Mouse (Mus musculus): ENCODE measurements at regions not wholly inside any gene's neighbourhood (a gene's known extent, or its start where the extent isn't known, plus 50 kb on each side); places are given as distances from the start of the nearest gene placed in this dataset.
"Not testable (repeated sequence)": the region's sequence is repeated elsewhere in the genome, so short reads cannot be mapped to it uniquely, and the experiment has no call there.

DNA sequence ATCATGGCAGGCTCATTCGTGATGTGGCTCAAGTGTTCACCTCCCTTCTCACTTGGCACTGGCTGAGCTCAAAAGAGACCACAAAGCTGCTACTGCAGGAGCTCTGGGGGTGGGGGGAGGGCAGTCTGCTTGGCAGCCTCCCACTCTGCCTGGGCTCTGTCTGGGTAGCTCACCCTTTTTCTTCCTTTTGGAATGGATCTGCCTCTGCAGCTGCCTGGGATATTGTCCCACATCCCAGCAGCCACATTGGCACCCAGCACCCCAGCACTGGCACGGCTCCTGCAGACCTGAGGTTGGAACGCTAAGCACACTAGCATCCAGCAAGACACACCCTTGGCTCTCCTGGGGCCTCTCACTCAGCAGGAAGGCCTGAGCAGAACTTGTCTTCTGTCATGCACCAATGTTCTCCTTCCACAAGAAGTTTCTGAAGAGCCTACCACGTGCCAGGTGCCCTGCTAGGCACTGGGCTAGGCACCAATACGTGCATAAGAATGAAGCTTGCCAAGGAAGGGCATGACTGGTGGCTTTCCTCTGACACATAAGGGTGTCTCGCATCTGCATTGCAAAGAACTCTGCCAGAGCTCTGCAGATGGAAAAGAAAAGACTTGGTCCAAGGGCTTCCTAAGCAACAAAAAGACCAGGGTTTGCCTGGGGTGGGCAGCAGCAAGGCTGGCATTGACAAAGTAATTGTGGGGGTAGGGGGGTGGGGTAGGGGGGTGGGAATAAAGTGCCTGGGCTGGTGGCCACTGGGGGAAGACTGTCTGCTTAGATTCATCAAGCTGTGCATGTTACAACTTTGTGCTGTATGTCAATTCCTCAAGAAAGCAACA is 112.1 kb upstream of the Sipa1l1 start:
- in situ Hi-C loops (cut with MboI; ENCODE audit: unreplicated experiment in 2 of 2) = not testable (repeated sequence)

DNA sequence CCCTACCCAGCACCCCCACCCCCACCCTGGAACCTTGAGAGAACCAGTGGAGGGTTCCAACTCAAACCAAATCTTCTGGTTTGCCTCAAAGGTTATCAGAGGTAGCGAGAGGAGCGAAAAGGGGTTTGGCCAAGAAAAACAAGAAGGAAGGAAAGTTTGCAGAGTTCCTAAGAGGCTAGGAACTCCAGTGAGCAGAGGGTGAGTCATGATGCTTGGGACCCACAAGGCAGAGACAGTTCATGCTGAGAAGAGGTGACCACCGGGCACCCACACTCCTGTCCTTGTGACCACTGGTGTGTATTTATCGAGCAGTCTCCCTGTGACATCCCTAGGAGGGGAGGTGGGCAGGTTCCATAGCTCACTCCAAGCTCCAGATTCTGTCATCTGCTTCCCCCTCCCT is 104.1 kb upstream of the Sipa1l1 start:
- in situ Hi-C loops (cut with MboI; ENCODE audit: unreplicated experiment in 2 of 2) = no loop called here

DNA sequence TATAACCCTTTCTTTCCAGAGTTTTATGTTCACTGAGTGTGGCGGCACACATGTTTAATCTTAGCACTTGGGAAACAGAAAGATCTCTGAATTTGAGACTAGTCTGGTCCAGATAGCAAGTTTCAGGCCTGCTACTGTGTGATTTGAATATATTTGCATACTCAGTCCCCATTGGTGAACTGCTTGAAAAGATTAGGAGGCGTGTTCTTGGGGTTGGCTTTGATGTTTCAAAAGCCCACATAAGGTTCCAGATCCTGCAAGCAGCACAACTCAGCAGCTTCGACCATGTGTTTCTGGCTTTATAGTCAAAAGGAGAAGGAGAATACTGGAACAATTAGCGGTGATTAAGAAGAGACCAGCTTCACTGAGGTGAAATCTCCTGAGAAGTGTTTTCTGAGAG is 102.3 kb upstream of the Sipa1l1 start:
- in situ Hi-C loops (cut with MboI; ENCODE audit: unreplicated experiment in 2 of 2) = no loop called here

DNA sequence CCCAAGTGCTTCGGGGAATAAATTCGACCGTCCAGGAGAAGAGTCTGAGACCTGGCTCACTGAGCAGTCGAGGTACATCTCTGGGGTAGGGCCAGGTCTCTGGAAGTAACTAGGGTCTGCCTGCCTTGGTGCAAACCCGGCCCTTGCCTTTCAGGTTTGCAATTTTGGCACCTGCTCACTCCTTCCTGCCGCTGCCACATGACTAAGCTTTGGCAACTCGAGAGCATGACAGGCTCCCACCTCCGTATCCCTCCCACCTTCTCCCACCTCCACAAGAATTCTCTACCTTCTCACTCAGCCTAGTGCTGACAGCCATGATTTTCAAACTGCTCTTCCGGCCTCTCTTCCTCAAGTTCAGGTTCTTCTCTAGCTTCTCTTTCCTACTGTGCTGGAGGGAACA is 99.5 kb upstream of the Sipa1l1 start:
- in situ Hi-C loops (cut with MboI; ENCODE audit: unreplicated experiment in 2 of 2) = no loop called here

DNA sequence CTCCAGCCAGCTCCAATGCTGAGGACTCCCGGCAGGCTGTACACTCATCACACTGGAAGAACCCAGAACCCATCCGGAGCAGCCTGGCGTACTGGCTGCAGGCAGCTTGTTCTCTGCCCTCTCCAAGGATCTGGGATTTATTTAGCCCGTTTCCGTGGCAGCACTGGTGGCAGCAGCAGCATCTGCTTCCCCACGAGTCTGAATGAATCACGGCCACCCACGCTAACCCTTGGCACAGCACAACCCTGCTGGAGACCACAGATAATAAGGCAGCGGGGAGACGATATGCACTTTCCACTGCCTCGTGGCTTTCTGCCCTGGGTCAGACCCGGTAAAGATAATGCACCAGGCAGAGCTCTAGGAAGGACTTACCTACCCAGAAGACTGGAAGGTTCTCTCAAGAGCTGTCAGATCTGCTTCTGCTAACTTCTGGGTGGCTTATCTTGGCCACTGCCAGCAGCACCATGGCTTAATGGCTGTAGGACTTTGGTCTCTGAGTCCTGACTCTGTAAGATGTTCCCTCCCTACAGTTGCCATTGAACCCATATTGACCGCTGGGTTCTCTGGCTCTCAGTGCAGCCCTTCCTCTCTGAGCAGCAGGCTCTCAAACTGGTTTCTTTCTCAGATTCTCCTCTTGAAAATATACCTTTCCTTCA is 96.2 kb upstream of the Sipa1l1 start:
- in situ Hi-C loops (cut with MboI; ENCODE audit: unreplicated experiment in 2 of 2) = no loop called here

DNA sequence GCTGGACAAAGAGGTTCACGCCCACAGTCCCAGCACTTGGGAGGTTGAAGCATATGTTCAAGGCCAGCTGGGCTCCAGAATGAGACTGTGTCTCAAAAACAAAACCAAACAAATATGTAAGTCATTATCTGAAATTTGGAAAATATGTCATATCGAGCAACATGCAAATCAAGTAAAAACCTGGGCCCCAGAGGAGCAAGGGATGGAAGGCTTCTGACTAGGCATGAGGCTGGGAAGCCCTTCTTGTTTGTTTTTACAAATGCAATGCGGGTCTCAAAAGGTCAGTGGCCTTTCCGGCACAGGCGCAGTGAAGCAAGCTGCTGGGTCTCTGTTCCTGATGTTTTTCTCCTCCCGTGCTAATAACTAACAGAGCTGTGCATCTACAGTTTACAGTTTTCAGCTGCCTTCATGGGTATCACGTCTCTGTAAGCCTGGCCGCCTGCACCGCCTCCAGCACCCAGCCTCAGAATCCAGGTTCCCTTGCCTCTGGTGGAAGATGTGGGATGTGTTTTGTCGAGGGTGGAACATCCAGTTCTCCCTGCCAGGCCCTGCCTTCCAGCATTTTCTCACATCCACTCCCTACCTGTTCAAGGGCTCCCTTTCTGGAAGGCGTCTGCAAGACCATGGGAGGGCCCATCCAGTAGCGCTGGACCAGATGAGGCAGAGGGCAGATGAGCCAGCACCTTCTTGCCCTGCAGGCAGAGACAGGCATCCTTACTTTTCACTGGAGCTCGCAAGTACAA is 93.5 kb upstream of the Sipa1l1 start:
- in situ Hi-C loops (cut with MboI; ENCODE audit: unreplicated experiment in 2 of 2) = loop anchor here (25.0 kb wide), 4 partner anchors 88 to 937 kb away; no protein-coding TSS in a partner anchor

DNA sequence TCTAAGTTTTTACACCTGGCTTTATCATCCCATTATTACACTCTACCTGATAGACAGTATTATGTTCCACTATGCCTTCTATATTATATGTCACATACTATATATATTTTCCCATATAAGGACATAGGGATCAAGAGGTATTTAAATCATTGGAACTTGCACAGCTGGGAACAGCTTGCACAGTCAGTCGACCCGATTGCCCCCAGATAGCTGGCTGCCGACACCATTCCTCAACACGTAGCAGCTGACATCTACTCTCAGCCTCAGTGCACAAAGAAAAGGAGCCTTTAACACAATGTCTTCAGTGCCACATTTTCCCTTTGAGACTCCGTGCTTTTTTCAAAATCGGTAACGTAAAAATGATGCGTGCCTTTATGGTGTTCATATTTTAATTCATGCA is 92.4 kb upstream of the Sipa1l1 start:
- in situ Hi-C loops (cut with MboI; ENCODE audit: unreplicated experiment in 2 of 2) = loop anchor here (25.0 kb wide), 4 partner anchors 89 to 936 kb away; no protein-coding TSS in a partner anchor

DNA sequence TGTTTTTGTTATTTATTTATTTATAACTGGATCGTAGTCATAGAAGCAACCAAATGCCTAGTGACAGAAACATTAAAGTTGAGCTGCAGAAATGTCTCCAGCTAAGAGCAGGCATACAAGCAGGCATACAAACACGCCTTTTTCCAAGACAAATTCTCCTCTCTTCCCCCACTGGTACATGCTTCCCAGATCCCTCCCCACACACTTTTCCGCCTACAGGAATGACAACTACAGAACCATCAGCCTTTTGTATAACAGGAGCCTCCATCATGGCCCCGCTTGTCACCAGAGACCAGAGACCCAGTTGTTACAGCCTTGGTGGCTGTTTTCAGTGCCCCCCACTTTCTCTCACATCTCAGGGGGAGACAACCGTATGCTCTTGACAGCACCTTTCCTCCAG is 91.2 kb upstream of the Sipa1l1 start:
- in situ Hi-C loops (cut with MboI; ENCODE audit: unreplicated experiment in 2 of 2) = loop anchor here (25.0 kb wide), 4 partner anchors 91 to 934 kb away; no protein-coding TSS in a partner anchor

DNA sequence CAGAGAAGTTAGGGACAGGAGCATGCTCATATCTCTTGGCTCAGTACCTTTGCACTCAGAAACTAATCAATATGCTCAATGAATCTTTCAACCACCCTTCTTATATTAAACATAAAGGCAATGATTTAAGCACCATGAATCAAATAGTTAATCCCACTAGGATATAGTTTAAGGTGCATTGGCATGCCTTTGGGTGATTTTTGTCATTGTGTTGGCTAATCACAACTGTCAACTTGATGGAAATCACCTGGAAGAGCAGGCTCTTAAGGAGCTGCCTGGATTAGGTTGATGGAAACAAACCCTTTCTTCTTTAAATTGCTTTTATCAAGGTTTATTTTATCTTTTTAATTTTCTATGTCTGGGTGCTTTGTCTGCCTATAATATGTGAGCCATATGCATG is 90.4 kb upstream of the Sipa1l1 start:
- in situ Hi-C loops (cut with MboI; ENCODE audit: unreplicated experiment in 2 of 2) = loop anchor here (25.0 kb wide), 4 partner anchors 91 to 934 kb away; no protein-coding TSS in a partner anchor

DNA sequence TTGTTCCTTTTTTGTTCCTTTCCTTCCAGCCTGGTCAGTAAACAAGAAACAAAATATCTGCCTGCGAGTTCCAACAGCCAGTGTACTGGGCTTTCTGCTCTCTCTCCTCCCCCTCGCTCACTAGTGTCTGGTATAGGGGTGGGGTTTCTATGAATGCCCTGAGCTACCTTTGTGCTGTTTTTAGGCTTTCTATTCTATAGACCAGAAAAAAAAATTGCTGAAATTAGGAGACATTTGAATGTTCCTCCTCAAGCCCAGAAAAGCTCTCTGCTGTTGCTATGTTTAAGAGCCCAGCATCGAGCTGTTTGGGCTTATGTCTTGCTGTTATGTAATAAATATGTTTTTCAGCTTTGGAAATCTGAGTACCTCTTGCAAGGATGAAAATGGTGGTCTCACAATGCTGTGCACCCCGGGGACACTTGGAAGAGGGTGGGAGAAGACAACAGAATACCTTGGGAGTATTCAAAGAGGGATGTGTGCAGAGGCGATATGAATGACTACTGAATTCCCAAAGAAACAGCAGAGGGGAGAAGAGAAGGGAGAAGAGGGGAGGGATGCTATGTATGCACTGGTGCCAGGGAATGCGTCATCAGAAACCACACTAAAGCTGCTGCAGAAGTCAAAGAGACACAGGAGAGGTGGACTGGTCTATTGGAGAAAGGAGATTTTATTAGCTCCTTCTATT is 88.8 kb upstream of the Sipa1l1 start:
- in situ Hi-C loops (cut with MboI; ENCODE audit: unreplicated experiment in 2 of 2) = loop anchor here (25.0 kb wide), 4 partner anchors 93 to 932 kb away; no protein-coding TSS in a partner anchor

DNA sequence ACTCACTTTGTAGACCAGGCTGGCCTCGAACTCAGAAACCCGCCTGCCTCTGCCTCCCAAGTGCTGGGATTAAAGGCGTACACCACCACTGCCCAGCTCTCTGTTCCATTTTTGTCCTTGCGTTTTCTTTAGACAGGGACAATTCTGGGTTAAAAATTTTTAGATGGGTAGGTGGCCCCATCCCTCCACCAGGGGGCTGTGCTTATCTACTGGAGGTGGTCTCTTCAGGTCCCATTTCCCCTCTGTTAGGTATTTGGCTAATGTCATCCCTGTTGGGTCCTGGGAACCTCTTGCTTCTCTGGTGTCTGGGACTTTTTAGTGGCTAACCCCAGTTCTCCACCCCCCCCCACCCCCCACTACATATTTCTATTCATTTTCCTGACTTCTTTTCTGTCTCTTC is 86.5 kb upstream of the Sipa1l1 start:
- in situ Hi-C loops (cut with MboI; ENCODE audit: unreplicated experiment in 2 of 2) = loop anchor here (25.0 kb wide), 4 partner anchors 95 to 930 kb away; no protein-coding TSS in a partner anchor

DNA sequence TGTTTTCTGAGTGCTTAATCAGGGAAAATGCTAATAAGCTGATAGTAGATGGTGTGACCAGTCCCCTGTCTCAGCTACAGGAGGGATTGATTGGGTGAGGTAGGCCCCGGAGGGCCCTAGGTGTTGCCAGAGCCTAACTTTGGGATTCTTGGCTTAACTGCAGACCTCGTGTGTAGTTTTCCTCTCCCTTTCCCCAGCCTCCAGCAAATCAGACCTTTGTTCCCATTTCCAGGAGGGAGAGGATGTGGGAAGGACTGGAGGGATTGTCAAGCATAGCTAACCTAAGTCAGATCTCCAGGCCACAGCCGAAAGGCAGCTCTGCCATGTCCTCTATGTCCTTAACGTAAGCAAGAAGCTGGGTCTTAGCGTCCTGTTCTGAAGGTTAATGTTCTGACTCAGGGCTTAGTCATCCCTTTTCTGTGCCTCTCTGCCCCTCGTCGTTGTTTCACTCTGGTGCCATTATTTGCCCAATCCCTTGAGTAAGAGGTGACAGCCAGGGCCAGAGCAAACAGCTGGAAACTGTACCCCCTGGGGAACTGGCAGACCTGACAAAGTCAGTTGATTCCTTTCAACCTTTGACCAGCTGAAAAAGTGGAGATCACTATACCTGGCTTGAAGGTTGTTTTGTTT is 83.2 kb upstream of the Sipa1l1 start:
- in situ Hi-C loops (cut with MboI; ENCODE audit: unreplicated experiment in 2 of 2) = loop anchor here (25.0 kb wide), 4 partner anchors 99 to 926 kb away; no protein-coding TSS in a partner anchor

DNA sequence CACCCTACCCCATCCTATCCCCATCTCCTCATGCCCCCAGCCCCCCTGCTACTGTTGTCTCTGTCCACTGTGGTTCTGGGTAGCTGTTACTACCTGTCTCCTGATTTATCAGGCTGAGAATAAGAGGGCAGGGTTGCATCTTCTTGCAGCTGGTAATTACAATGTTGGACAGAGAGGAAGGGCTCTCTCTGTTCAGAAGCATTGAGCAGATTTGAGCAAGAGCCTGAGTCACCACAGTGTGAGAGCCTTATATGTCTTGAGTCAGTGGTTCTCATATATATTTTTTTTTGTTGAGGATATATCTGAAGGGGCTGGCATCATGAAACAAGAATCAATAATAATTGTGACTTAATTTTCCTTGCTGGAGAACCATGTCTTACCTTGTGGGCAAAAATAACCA is 82.7 kb upstream of the Sipa1l1 start:
- in situ Hi-C loops (cut with MboI; ENCODE audit: unreplicated experiment in 2 of 2) = loop anchor here (25.0 kb wide), 4 partner anchors 99 to 926 kb away; no protein-coding TSS in a partner anchor

DNA sequence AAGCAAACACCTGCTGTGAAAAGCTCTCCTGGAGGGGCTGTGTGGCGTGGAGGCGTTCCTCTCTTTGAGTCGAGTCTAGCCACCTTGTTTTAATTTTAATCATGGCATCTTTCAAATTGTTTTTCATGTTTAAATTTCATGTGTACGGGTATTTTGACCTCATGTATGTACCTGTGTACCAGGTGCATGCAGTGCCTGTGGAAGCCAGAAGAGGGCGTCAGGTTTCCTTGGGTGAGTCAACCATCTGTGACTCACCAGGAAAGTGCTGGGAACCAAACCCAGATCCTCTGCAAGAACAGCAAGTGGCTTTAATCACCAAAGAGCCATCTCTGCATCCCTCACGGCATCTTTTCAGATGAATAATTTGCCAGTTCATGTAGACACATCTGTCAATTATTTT is 79.8 kb upstream of the Sipa1l1 start:
- in situ Hi-C loops (cut with MboI; ENCODE audit: unreplicated experiment in 2 of 2) = loop anchor here (25.0 kb wide), 4 partner anchors 102 to 923 kb away; no protein-coding TSS in a partner anchor

DNA sequence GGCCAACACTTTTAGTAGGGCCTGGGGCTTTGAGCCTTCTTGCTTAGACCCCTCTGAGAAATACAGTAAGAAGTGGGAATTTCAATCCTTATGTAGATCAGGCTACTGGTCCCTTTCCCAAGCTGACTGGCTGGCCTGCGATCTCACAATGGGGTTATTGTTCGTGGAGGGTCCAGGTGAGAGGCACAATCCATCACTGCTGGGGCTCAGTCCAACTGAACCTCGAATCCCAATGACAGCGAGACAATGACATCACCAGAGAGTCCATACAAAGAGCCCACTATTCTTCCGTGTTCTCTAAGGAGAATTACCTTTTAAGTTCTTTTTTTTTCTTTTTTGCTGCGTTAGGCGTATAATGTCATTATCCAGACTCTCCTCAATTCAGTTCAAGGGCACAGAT is 75.8 kb upstream of the Sipa1l1 start:
- in situ Hi-C loops (cut with MboI; ENCODE audit: unreplicated experiment in 2 of 2) = loop anchor here (25.0 kb wide), 4 partner anchors 106 to 919 kb away; no protein-coding TSS in a partner anchor

DNA sequence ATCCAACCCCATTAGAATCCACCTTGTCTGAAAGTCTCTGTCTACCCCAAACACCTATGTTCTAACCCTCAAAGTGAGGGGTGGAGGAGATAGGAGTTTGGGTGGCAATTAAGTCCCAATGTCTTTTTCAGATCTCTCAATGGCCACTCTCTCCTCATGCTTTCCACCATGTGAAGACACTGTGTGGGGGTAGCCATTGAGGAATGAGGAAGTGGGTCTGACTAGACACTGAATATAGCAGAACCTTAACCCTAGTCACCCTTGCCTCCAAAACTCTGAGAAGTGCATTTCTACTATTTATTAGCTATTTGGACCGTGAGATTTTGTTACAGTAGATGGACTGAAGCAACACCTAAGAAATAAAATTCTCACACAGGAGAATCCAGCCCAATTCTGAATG is 73.7 kb upstream of the Sipa1l1 start:
- in situ Hi-C loops (cut with MboI; ENCODE audit: unreplicated experiment in 2 of 2) = loop anchor here (25.0 kb wide), 4 partner anchors 108 to 917 kb away; no protein-coding TSS in a partner anchor

DNA sequence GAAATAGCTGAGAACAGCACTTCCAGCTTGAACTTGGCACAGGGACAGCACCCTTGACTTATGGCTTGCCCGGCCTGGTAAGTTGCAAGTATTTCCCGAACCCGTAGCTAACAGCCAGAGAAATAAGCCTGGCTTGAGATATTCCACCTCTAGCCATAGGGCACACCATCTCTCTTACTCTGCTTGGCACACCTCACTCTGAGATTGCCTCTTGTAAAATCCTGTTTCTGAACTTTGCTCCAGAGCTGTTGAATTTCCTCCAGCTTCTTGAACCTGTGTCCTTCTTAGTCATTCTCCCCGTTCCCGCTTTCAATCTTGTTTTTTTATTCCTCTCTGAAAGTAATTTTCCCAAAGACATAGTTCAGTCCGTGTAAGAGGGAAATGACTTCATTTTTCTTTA is 72.0 kb upstream of the Sipa1l1 start:
- in situ Hi-C loops (cut with MboI; ENCODE audit: unreplicated experiment in 2 of 2) = loop anchor here (25.0 kb wide), 4 partner anchors 110 to 915 kb away; no protein-coding TSS in a partner anchor

DNA sequence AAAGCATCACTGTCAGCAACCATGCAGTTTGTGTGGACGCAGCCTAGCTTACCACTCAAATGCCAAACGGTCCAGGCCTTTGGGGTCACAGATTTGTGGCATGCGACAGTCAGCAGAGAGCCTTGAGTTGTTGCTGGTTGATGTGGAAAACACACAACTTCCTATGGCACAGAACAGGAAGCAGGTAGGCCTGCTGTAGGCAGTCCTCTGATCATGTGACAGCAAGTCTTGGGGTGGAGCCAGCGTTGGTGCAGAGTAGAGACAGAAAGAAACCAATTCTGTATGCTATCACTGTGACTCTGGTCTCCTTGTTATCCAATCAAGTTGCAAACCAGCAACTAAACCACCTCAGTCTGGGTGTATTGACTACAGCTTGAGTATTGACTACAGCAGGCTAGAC is 71.5 kb upstream of the Sipa1l1 start:
- in situ Hi-C loops (cut with MboI; ENCODE audit: unreplicated experiment in 2 of 2) = loop anchor here (25.0 kb wide), 4 partner anchors 110 to 915 kb away; no protein-coding TSS in a partner anchor

DNA sequence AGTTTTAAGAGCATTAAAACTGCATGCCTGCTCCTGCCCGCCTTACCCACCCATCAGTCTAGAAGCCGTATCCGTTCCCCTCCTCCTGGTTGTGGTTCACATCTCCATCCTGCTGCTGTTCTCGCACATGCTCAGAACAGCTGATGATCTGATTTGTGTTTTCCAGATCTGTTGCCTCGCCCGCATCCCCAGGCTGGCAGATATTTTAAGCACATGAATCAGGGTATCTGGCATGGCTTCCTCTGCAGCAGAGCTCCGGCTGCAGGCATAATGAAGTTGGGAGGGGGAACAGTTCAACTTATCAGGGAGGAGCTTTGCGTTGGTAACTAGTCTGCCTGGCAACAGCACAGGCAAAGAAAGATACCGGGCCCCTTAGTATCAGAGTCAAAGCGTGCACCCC is 64.9 kb upstream of the Sipa1l1 start:
- in situ Hi-C loops (cut with MboI; ENCODE audit: unreplicated experiment in 2 of 2) = loop anchor here in 1 of 2 experiments (25.0 kb wide), 1 partner anchor 933 kb away; no protein-coding TSS in a partner anchor
